Mouse (Mus musculus) liver, embryonic 14.5 days (tissue): ENCODE data around the gene Ubxn10. TPM values are rescaled to one million over a fixed set of nuclear protein-coding genes. Genes with fewer than 3 reads are reported as not detected.

Experiments used
- ATAC-seq: fragments of 200-750 bp; cut with Nextera tagmentation; 2 replicates; pipeline ENCODE4 v1.8.0; 2017; ENCODE audit warnings: moderate number of reproducible peaks, mild to moderate bottlenecking, moderate library complexity; ENCODE audit not compliant: insufficient read depth
- DNase-seq, 3 experiments: peaks; one replicate each; pipeline ENCODE4 v3.0.0-alpha.2; 2012 to 2013; ENCODE audit warnings: low read depth in 3 of 3, low spot score in 3 of 3
- H3K27ac ChIP-seq: fragments of 300-500 bp; sonication (generic); 2 replicates; pipeline ENCODE4 v1.5.1; 2014; ENCODE audit warnings: moderate library complexity, mild to moderate bottlenecking, control low read depth, inconsistent platforms
- H3K27me3 ChIP-seq: fragments of 300-500 bp; sonication (generic); 2 replicates; pipeline ENCODE4 v1.6.1; 2014; ENCODE audit warnings: mild to moderate bottlenecking, low read length, moderate library complexity; ENCODE audit not compliant: control insufficient read depth, insufficient read depth
- H3K36me3 ChIP-seq: fragments of 300-500 bp; sonication (generic); replicated peaks from 2 replicates; pipeline ENCODE4 v1.6.1; 2014; ENCODE audit warnings: low read depth; ENCODE audit not compliant: control insufficient read depth, insufficient read depth
- H3K4me1 ChIP-seq, 2 experiments: fragments of 200-500 bp in 1 of 2; fragments of 300-500 bp in 1 of 2; sonication (generic) in 1 of 2; replicated peaks; 2 replicates each; pipeline ENCODE4 v1.6.1; 2012 to 2014; ENCODE audit warnings: antibody characterized with exemption in 1 of 2, inconsistent platforms in 1 of 2, low read length in 1 of 2; ENCODE audit not compliant: control insufficient read depth in 2 of 2, insufficient read depth in 2 of 2
- H3K4me2 ChIP-seq: fragments of 300-500 bp; sonication (generic); 2 replicates; pipeline ENCODE4 v1.6.1; 2014; ENCODE audit warnings: low read depth, mild to moderate bottlenecking, control low read depth, moderate library complexity
- H3K4me3 ChIP-seq, 2 experiments: fragments of 200-500 bp in 1 of 2; fragments of 300-500 bp in 1 of 2; sonication (generic) in 1 of 2; 2 replicates each; pipeline ENCODE4 v1.5.1; 2012 to 2014; ENCODE audit warnings: low read depth in 2 of 2, low read length in 2 of 2, mild to moderate bottlenecking in 2 of 2, control low read depth in 1 of 2, inconsistent platforms in 1 of 2, moderate library complexity in 1 of 2; ENCODE audit not compliant: insufficient read depth in 1 of 2
- H3K9ac ChIP-seq: fragments of 300-500 bp; sonication (generic); replicated peaks from 2 replicates; pipeline ENCODE4 v1.6.1; 2014; ENCODE audit warnings: mild to moderate bottlenecking, control low read depth, moderate library complexity
- H3K9me3 ChIP-seq: fragments of 300-500 bp; sonication (generic); 2 replicates; pipeline ENCODE4 v1.6.1; 2016; ENCODE audit warnings: low read length, mixed read lengths; ENCODE audit not compliant: control insufficient read depth
- CTCF ChIP-seq: IDR thresholded peaks from 2 replicates; pipeline ENCODE4 v1.5.1; 2016; ENCODE audit warnings: antibody characterized with exemption, low read depth, control low read depth
- EP300 ChIP-seq: IDR thresholded peaks from 2 replicates; pipeline ENCODE4 v1.6.1; 2016; ENCODE audit warnings: antibody characterized with exemption, low read depth
- WGBS: fragments of 180-500 bp; shearing (Covaris S2); extraction: QIAGEN DNeasy Blood & Tissue Kit; methylation state at CpG from one replicate; pipeline ENCODE4 v1.1.7; 2014; ENCODE audit not compliant: insufficient replicate concordance; 5-methylcytosine and 5-hydroxymethylcytosine counted together
- polyA plus RNA-seq, 2 experiments: library from polyadenylated mRNA; depleted of rRNA in 1 of 2; stranded (reverse) in 1 of 2; unstranded in 1 of 2; fragments of >200 nt; fragmentation: Nextera tagmentation in 1 of 2; extraction: Ambion mirVana in 1 of 2; gene quantifications; 2 replicates each; pipeline versions ENCODE4 v1.2.1 to v1.2.3; 2012 to 2014

The Ubxn10 gene
- polyA plus RNA-seq, 2 experiments = 0.06 to 0.09 TPM

- TF ChIP-seq EP300 (no peak), CTCF (no peak)
- Histone ChIP-seq H3K4me2 (no peak overlapping the region), H3K9ac (no peak overlapping the region), H3K4me3 (no peak overlapping the region), H3K36me3 (no peaks in the 10 kb centered on the region), H3K27me3 (no peaks in the 10 kb centered on the region), H3K4me1 (no peaks in the 10 kb centered on the region), H3K27ac (no peak overlapping the region), H3K9me3 (no peaks in the 10 kb centered on the region)
- 52% methylated on average over 4 of the region's 4 CpGs for WGBS
- no peak for ATAC-seq
- DNase-seq = no peak
These were observed 56.8 kb downstream of the Ubxn10 start for GRCm38 (mm10) chr4:138680124-138680523.

DNA sequence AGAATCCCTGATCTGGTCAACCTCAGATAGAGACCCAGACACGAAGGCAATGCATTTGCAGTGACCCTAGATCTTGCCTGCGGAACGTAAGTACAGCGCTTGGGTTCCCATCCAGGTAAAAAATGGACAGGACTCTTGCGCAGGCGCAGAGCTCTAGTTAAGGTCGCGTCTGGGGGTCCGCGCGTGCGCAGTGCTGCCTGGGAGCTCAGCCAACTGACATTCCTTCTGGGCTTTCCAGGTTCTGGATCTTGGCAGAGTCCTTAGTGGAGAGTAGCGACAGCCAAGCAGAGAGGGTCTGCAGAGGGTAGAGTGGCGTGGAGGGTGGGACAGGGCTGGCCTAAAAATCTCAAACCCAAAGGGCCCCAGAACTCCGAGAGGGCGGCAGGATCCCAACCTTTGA, 59.4 kb downstream of the Ubxn10 start:
- WGBS = 19% methylated on average over 16 of the region's 16 CpGs
- no peak for TF ChIP-seq EP300
- DNase-seq = no peak

GRCm38 (mm10) chr4:138676480-138676879, 60.5 kb downstream of the Ubxn10 start:
- no peak overlapping the region for H3K9ac ChIP-seq
- no peak for TF ChIP-seq CTCF
- TF ChIP-seq EP300 = no peak
- ATAC-seq = no peak
- no peaks in the 10 kb centered on the region for H3K27me3 ChIP-seq
- no peak for DNase-seq
- H3K36me3 ChIP-seq = no peaks in the 10 kb centered on the region
- H3K4me1 ChIP-seq = no peaks in the 10 kb centered on the region
- H3K4me3 ChIP-seq = no peak overlapping the region
- H3K9me3 ChIP-seq = no peaks in the 10 kb centered on the region
- 10% methylated on average over 16 of the region's 16 CpGs for WGBS
- H3K4me2 ChIP-seq = no peak overlapping the region
- no peak overlapping the region for H3K27ac ChIP-seq

More for the DNA sequence above, 59.4 kb downstream of the Ubxn10 start:
- Histone ChIP-seq H3K9ac (no peak overlapping the region), H3K4me1 (no peaks in the 10 kb centered on the region), H3K27ac (no peak overlapping the region), H3K4me2 (no peak overlapping the region), H3K36me3 (no peaks in the 10 kb centered on the region), H3K4me3 (no peak overlapping the region), H3K9me3 (no peaks in the 10 kb centered on the region), H3K27me3 (no peaks in the 10 kb centered on the region)
- no peak for ATAC-seq

DNA sequence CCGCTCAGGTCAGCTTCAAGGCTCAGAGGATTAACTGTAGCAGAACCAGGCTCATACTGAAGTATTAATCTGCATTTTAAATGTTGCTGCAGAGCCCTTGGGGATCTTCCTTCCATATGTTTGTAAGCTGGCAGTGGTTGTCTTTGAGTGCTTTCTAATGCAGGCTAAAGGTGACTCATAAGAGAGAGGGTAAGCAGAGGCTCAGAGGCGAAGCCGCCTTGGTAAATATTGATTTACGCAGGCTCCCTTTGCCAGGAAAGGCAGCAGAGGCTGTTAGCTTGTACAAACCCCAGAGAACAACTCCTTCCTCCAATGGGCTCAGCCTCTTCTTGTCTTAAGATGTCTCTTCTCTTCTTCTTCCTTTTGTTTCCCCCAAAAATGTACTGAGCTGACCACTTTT, 64.8 kb downstream of the Ubxn10 start:
- Histone ChIP-seq H3K9me3 (no peaks in the 10 kb centered on the region), H3K4me2 (no peak overlapping the region), H3K36me3 (no peaks in the 10 kb centered on the region), H3K9ac (no peak overlapping the region), H3K27ac (no peak overlapping the region), H3K4me1 (no peaks in the 10 kb centered on the region), H3K4me3 (no peak overlapping the region), H3K27me3 (no peaks in the 10 kb centered on the region)
- ATAC-seq (no peak), DNase-seq (no peak)
- 61% methylated on average over 4 of the region's 4 CpGs for WGBS
- TF ChIP-seq CTCF (no peak), EP300 (no peak)

DNA sequence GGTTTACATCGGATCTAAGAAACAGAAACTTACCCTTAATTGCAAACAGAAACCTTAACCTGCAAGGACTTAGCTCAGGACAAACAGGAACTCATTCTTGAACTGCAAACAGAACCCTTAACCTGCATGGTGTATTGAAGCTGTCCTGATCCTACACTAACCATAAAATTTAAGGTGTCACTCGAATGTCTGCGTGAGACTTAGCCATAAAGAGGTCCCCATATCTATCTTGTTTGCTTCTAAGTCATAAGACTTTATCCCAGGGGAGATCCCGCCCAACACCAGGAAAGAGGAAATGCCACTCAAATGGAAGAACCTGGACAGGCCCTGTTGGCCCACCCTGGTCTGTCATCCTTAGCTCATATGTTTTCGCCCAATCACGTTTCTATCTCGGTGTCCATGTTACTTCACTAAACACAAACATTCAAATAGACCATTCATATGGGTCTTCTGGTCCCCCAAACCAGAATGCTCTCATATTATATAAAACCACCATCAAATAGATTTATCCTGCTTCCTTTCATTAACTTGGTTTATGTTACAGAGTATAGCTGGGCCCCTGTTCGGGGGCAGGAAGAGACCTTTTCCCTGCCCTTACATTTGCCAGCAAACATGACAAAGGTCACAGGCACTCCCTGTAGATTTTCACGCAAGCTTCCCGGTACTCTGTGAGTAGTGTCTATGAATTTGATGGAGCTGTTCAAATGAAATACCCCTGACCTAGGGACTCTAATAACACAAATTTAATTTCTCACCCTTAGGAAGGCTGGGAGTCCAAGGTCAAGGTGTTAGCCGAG, 66.7 kb downstream of the Ubxn10 start:
- Histone ChIP-seq H3K9me3 (no peaks in the 10 kb centered on the region), H3K9ac (no peak overlapping the region), H3K4me3 (no peak overlapping the region), H3K27me3 (no peaks in the 10 kb centered on the region), H3K27ac (no peak overlapping the region), H3K4me1 (no peaks in the 10 kb centered on the region), H3K36me3 (no peaks in the 10 kb centered on the region), H3K4me2 (no peak overlapping the region)
- ATAC-seq (no peak), DNase-seq (no peak)
- 57% methylated on average over 11 of the region's 11 CpGs for WGBS
- TF ChIP-seq EP300 (no peak), CTCF (no peak)
